ENCODE assay signal across 8 mouse cellular contexts in the genomic region with DNA sequence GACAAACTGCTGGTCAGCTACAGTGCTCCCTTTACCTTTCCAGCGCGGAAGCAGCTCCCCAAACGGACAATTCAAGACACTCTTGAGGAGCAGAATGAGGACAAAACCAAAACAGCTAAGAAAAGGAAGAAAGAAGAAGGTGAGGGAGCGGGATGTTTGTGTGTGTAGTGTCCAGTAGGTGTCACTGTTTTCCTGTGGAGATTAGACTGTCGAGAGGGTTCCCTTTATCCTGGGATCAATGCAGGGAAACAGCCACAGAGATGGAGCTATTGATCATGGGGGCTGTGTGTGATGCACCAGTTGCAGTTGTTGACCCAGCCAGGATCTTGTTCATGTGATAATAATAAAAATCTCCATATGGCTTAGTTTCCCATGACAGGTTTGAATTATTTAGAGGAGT. TPM values are rescaled to one million over a fixed set of nuclear protein-coding genes. Genes with fewer than 3 reads are reported as not detected.
DNase-seq lines count a peak whose midpoint lies in the region; ATAC-seq and TF ChIP-seq lines count a peak whose summit lies in the region.

No protein-coding gene starts in this region.

- no peaks in the 10 kb centered on the region for H3K79me2 ChIP-seq in CH12.LX (replicated peaks; ENCODE audit: control insufficient read depth, extremely low read depth, insufficient read depth, poor library complexity, severe bottlenecking)

- in situ Hi-C loops in CH12.LX (cut with MboI; ENCODE audit: low pct_ligation_motif_present, low pct_unique_long_range_greater_than_20kb, low sequenced_read_pairs): loop anchor here (25.0 kb wide), 1 partner anchor 226 kb away; a partner anchor contains a TSS

- peak; percentile 47 for TF ChIP-seq CTCF in kidney, adult 2 months (conservative IDR thresholded peaks at IDR 0.05; ENCODE audit: insufficient read depth, insufficient read length, low read depth, low read length)
- TF ChIP-seq CTCF in CH12.LX (conservative IDR thresholded peaks at IDR 0.05 in 1 of 2, IDR thresholded peaks at IDR 0.05 in 1 of 2; ENCODE audit: low read depth in 2 of 2, low read length in 2 of 2): peak; percentile 31 to 61; a peak in 3 of 4 replicates
- peak; percentile 76 for TF ChIP-seq CTCF in kidney, postnatal 0 days (IDR thresholded peaks at IDR 0.05; ENCODE audit: low read depth)

- no peaks in the 10 kb centered on the region for H3K9me3 ChIP-seq in kidney, embryonic 16.5 days (ENCODE audit: low read length)
- no peaks in the 10 kb centered on the region for H3K9me3 ChIP-seq in CH12.LX (replicated peaks; ENCODE audit: low read length)
- H3K9me3 ChIP-seq in kidney, postnatal 0 days (replicated peaks; ENCODE audit: low read length): no peaks in the 10 kb centered on the region
- no peaks in the 10 kb centered on the region for H3K9me3 ChIP-seq in neural tube, embryonic 14.5 days (ENCODE audit: control insufficient read depth, low read length)

- H3K4me1 ChIP-seq in kidney, adult 2 months (ENCODE audit: control insufficient read depth, insufficient read depth, low read length): no peaks in the 10 kb centered on the region
- H3K4me1 ChIP-seq in kidney, embryonic 16.5 days (ENCODE audit: insufficient read depth, low read length): no peaks in the 10 kb centered on the region
- no peaks in the 10 kb centered on the region for H3K4me1 ChIP-seq in CH12.LX (ENCODE audit: control insufficient read depth in 1 of 2, insufficient read depth in 2 of 2)
- no peaks in the 10 kb centered on the region for H3K4me1 ChIP-seq in kidney, postnatal 0 days (replicated peaks; ENCODE audit: insufficient read depth, low read length)
- H3K4me1 ChIP-seq in neural tube, embryonic 14.5 days (ENCODE audit: control insufficient read depth, insufficient read depth, low read length): no peaks in the 10 kb centered on the region

- no peak for TF ChIP-seq POLR2A in kidney, adult 2 months (IDR thresholded peaks at IDR 0.05; ENCODE audit: low read depth, low read length)
- TF ChIP-seq POLR2A in CH12.LX (IDR thresholded peaks at IDR 0.05; ENCODE audit: low read depth, low read length): no peak

- H3K4me3 ChIP-seq in kidney, adult 2 months (ENCODE audit: insufficient read depth, low read depth, low read length): no peak overlapping the region
- H3K4me3 ChIP-seq in kidney, embryonic 16.5 days (ENCODE audit: low read length): no peak overlapping the region
- no peak overlapping the region for H3K4me3 ChIP-seq in CH12.LX (replicated peaks in 1 of 3; ENCODE audit: low read depth in 2 of 3, low read length in 2 of 3, poor library complexity in 1 of 3)
- H3K4me3 ChIP-seq in kidney, postnatal 0 days (replicated peaks; ENCODE audit: low read depth, low read length): no peak overlapping the region
- no peak overlapping the region for H3K4me3 ChIP-seq in neural tube, embryonic 14.5 days (ENCODE audit: low read depth, low read length)

- H3K9ac ChIP-seq in kidney, embryonic 16.5 days (replicated peaks; ENCODE audit: low read length): no peak overlapping the region
- H3K9ac ChIP-seq in CH12.LX (ENCODE audit: insufficient read depth, low read depth): no peak overlapping the region
- no peak overlapping the region for H3K9ac ChIP-seq in kidney, postnatal 0 days (ENCODE audit: low read depth, low read length)
- H3K9ac ChIP-seq in neural tube, embryonic 14.5 days (replicated peaks; ENCODE audit: low read depth, low read length): no peak overlapping the region

- dilution Hi-C loops in CH12.LX (cut with MboI; ENCODE audit: extremely low pct_ligation_motif_present, extremely low pct_unique_long_range_greater_than_20kb, low sequenced_read_pairs): no loop called here

- ATAC-seq in kidney, embryonic 16.5 days (ENCODE audit: low FRiP score, low TSS enrichment): no peak
- no peak for ATAC-seq in kidney, postnatal 0 days (replicated peaks; ENCODE audit: low FRiP score, low read depth)
- peak; percentile 81 for ATAC-seq in neural tube, embryonic 14.5 days (ENCODE audit: low read depth)

- TF ChIP-seq RAD21 in CH12.LX (IDR thresholded peaks at IDR 0.05; ENCODE audit: low read depth, low read length): peak; percentile 48

- TF ChIP-seq EP300 in CH12.LX (IDR thresholded peaks at IDR 0.05; ENCODE audit: low read length): no peak

- H3K4me2 ChIP-seq in kidney, embryonic 16.5 days (replicated peaks; ENCODE audit: low read depth, low read length): no peak overlapping the region
- no peak overlapping the region for H3K4me2 ChIP-seq in CH12.LX (ENCODE audit: insufficient read depth, low read depth, poor library complexity, severe bottlenecking)
- no peak overlapping the region for H3K4me2 ChIP-seq in kidney, postnatal 0 days (ENCODE audit: low read length)
- no peak overlapping the region for H3K4me2 ChIP-seq in neural tube, embryonic 14.5 days (ENCODE audit: low read depth, low read length)

- DNase-seq in kidney, adult 2 months: peak; percentile 26
- peak; percentile 18 for DNase-seq in CH12.LX (ENCODE audit: extremely low read depth)
- peak; percentile 67 for DNase-seq in embryo, embryonic 10 days (ENCODE audit: low spot score)
- DNase-seq in kidney, postnatal 0 days (ENCODE audit: low spot score): peak; percentile 53
- no peak for DNase-seq in gastrocnemius, postnatal 4 days (ENCODE audit: low spot score in 2 of 2)
- DNase-seq in frontal cortex, postnatal 10 days (ENCODE audit: low spot score in 2 of 2): no peak

- H3K36me3 ChIP-seq in kidney, adult 2 months (ENCODE audit: control insufficient read depth, insufficient read depth, low read length): no peaks in the 10 kb centered on the region
- peaks cover 51% of the 10 kb centered on the region for H3K36me3 ChIP-seq in kidney, embryonic 16.5 days (ENCODE audit: insufficient read depth, low read length)
- peaks cover 83 to 99% of the 10 kb centered on the region in 2 experiments for H3K36me3 ChIP-seq in CH12.LX (replicated peaks in 1 of 2; ENCODE audit: control insufficient read depth in 1 of 2, insufficient read depth in 1 of 2, low read length in 1 of 2)
- H3K36me3 ChIP-seq in kidney, postnatal 0 days (ENCODE audit: insufficient read depth, low read length): peaks cover 45% of the 10 kb centered on the region
- peaks cover 31% of the 10 kb centered on the region for H3K36me3 ChIP-seq in neural tube, embryonic 14.5 days (ENCODE audit: control insufficient read depth, insufficient read depth, low read length)

- no peaks in the 10 kb centered on the region for H3K27me3 ChIP-seq in kidney, adult 2 months (replicated peaks; ENCODE audit: control insufficient read depth, insufficient read depth, low read length)
- no peaks in the 10 kb centered on the region for H3K27me3 ChIP-seq in kidney, embryonic 16.5 days (ENCODE audit: insufficient read depth, low read length)
- no peaks in the 10 kb centered on the region for H3K27me3 ChIP-seq in CH12.LX (replicated peaks)
- no peaks in the 10 kb centered on the region for H3K27me3 ChIP-seq in kidney, postnatal 0 days (ENCODE audit: insufficient read depth, low read length)
- no peaks in the 10 kb centered on the region for H3K27me3 ChIP-seq in neural tube, embryonic 14.5 days (ENCODE audit: control insufficient read depth, insufficient read depth, low read length)

- WGBS in kidney, adult 2 months: 50% methylated on average over 5 of the region's 5 CpGs
- WGBS in kidney, embryonic 16.5 days: 52% methylated on average over 5 of the region's 5 CpGs
- 51% methylated on average over 5 of the region's 5 CpGs for WGBS in kidney, postnatal 0 days
- 60% methylated on average over 5 of the region's 5 CpGs for WGBS in neural tube, embryonic 14.5 days

- no peak overlapping the region for H3K27ac ChIP-seq in kidney, adult 2 months (ENCODE audit: insufficient read depth, low read depth, low read length)
- H3K27ac ChIP-seq in kidney, embryonic 16.5 days (ENCODE audit: low read length): no peak overlapping the region
- H3K27ac ChIP-seq in CH12.LX (ENCODE audit: insufficient read depth, low read depth): no peak overlapping the region
- H3K27ac ChIP-seq in kidney, postnatal 0 days: no peak overlapping the region
- no peak overlapping the region for H3K27ac ChIP-seq in neural tube, embryonic 14.5 days (ENCODE audit: low read depth, low read length)

TF ChIP-seq in CH12.LX, 34 proteins besides CTCF, POLR2A, EP300 and RAD21:
- TF ChIP-seq IRF4 (IDR thresholded peaks at IDR 0.05; ENCODE audit: low read depth, low read length) (no peak), SMC3 (IDR thresholded peaks at IDR 0.05; ENCODE audit: low read depth, low read length) (peak; percentile 31), RCOR1 (conservative IDR thresholded peaks at IDR 0.05; ENCODE audit: low read depth, low read length) (no peak)
TF ChIP-seq in CH12.LX: peak in this region for 1.

RNA-seq across cellular contexts. Expression of a gene that starts 10.1 kb away (rescaled TPM):
- polyA plus RNA-seq in kidney, adult 2 months (2012; rRNA removed): 3.2 and 4.0 TPM in 2 replicates
- 10.2 and 11.0 TPM in 2 replicates for polyA plus RNA-seq in kidney, embryonic 16.5 days (2015; fragmentation: Nextera tagmentation; extraction: Ambion mirVana)
- total RNA-seq in CH12.LX (2012; rRNA removed) (3.8 and 4.2 TPM in 2 replicates), CH12.LX (2014; rRNA removed) (1.2 and 1.3 TPM in 2 replicates)
- polyA plus RNA-seq in CH12.LX (2012; ENCODE audit: insufficient read length, low read depth): 5.1 and 5.5 TPM in 2 replicates
- 5.0 and 5.1 TPM in 2 replicates for polyA plus RNA-seq in kidney, postnatal 0 days (2015; fragmentation: Nextera tagmentation; extraction: Ambion mirVana)
- 4.9 and 5.8 TPM in 2 replicates for polyA plus RNA-seq in neural tube, embryonic 14.5 days (2014; fragmentation: Nextera tagmentation; extraction: Ambion mirVana)
- total RNA-seq in gastrocnemius, postnatal 4 days (2021): 10 to 100 TPM in 1 of 2 experiments, 1 to 10 TPM in 1; 9.4 to 10.0 TPM

RNA-seq across cellular contexts. Expression of a gene that starts 11.5 kb away (rescaled TPM):
- polyA plus RNA-seq in kidney, adult 2 months (2012; rRNA removed): 3.4 TPM in 2 replicates
- 89.1 and 98.3 TPM in 2 replicates for polyA plus RNA-seq in kidney, embryonic 16.5 days (2015; fragmentation: Nextera tagmentation; extraction: Ambion mirVana)
- total RNA-seq in CH12.LX (2012; rRNA removed) (82.4 and 86.2 TPM in 2 replicates), CH12.LX (2014; rRNA removed) (34.8 and 42.0 TPM in 2 replicates)
- 163 and 204 TPM in 2 replicates for polyA plus RNA-seq in CH12.LX (2012; ENCODE audit: insufficient read length, low read depth)
- 49.8 and 61.7 TPM in 2 replicates for polyA plus RNA-seq in kidney, postnatal 0 days (2015; fragmentation: Nextera tagmentation; extraction: Ambion mirVana)
- 27.5 and 29.1 TPM in 2 replicates for polyA plus RNA-seq in neural tube, embryonic 14.5 days (2014; fragmentation: Nextera tagmentation; extraction: Ambion mirVana)
- total RNA-seq in gastrocnemius, postnatal 4 days (2021): 10 to 100 TPM; 32.3 to 34.9 TPM

RNA-seq across cellular contexts. Expression of a gene that starts 35.8 kb away (rescaled TPM):
- polyA plus RNA-seq in kidney, adult 2 months (2012; rRNA removed): 0.03 and 0.05 TPM in 2 replicates
- polyA plus RNA-seq in kidney, embryonic 16.5 days (2015; fragmentation: Nextera tagmentation; extraction: Ambion mirVana): 1.1 and 1.2 TPM in 2 replicates
- total RNA-seq in CH12.LX (2012; rRNA removed) (0.17 and 0.55 TPM in 2 replicates), CH12.LX (2014; rRNA removed) (1.1 TPM in 2 replicates)
- polyA plus RNA-seq in CH12.LX (2012; ENCODE audit: insufficient read length, low read depth): 1.4 and 1.7 TPM in 2 replicates
- polyA plus RNA-seq in kidney, postnatal 0 days (2015; fragmentation: Nextera tagmentation; extraction: Ambion mirVana): 0.12 and 0.17 TPM in 2 replicates
- 0.62 and 1.1 TPM in 2 replicates for polyA plus RNA-seq in neural tube, embryonic 14.5 days (2014; fragmentation: Nextera tagmentation; extraction: Ambion mirVana)
- under 1 TPM; 0.27 to 0.31 TPM for total RNA-seq in gastrocnemius, postnatal 4 days (2021)

Comparison
In these comparisons a context has a peak if more than half of its experiments do, and no peak if none do; other contexts are left out.
1. DNase-seq: peak in kidney, adult 2 months (single experiment), CH12.LX (single experiment), embryo, embryonic 10 days (single experiment) and kidney, postnatal 0 days (single experiment); none in gastrocnemius, postnatal 4 days (0 of 2) and frontal cortex, postnatal 10 days (0 of 2).
2. Peak in every context shown above with its lines, with median percentiles within 50 percentile points of each other: CTCF ChIP-seq.